Mouse (Mus musculus) cortical plate, adult 2 months (tissue): ENCODE measurements around the gene Amz2. TPM values are rescaled to one million over a fixed set of nuclear protein-coding genes. Genes with fewer than 3 reads are reported as not detected.
A peak's percentile ranks its signal among the peaks of the same experiment; 100 is the strongest.

Experiments used
- H3K27ac ChIP-seq: fragments of 200-500 bp; 2 replicates; pipeline ENCODE4 v1.5.1; 2012; ENCODE audit warnings: low read length, control low read depth, inconsistent platforms; ENCODE audit not compliant: insufficient read depth
- H3K4me1 ChIP-seq: fragments of 200-500 bp; 2 replicates; pipeline ENCODE4 v1.6.1; 2011; ENCODE audit warnings: low read length; ENCODE audit not compliant: control insufficient read depth, insufficient read depth
- H3K4me3 ChIP-seq: fragments of 200-500 bp; 2 replicates; pipeline ENCODE4 v1.5.1; 2011; ENCODE audit warnings: mild to moderate bottlenecking, low read length, control low read depth; ENCODE audit not compliant: insufficient read depth
- CTCF ChIP-seq: fragments of 200-500 bp; IDR thresholded peaks from 2 replicates; pipeline ENCODE4 v1.5.1; 2011; ENCODE audit warnings: mild to moderate bottlenecking, control low read depth, low read length; ENCODE audit not compliant: insufficient read depth; ENCODE audit errors: extremely low read depth
- POLR2A ChIP-seq: fragments of 200-500 bp; IDR thresholded peaks from 2 replicates; pipeline ENCODE4 v1.6.1; 2011; ENCODE audit warnings: mild to moderate bottlenecking, low read length, control low read depth; ENCODE audit not compliant: insufficient read depth; ENCODE audit errors: extremely low read depth
- polyA plus RNA-seq: library from polyadenylated mRNA; depleted of rRNA; stranded (reverse); fragments of >200 nt; gene quantifications from 2 replicates; pipeline ENCODE4 v1.2.3, GENCODE M21; 2012; rRNA removed

Amz2 gene
- 59.5 and 65.9 TPM in 2 replicates for polyA plus RNA-seq

DNA sequence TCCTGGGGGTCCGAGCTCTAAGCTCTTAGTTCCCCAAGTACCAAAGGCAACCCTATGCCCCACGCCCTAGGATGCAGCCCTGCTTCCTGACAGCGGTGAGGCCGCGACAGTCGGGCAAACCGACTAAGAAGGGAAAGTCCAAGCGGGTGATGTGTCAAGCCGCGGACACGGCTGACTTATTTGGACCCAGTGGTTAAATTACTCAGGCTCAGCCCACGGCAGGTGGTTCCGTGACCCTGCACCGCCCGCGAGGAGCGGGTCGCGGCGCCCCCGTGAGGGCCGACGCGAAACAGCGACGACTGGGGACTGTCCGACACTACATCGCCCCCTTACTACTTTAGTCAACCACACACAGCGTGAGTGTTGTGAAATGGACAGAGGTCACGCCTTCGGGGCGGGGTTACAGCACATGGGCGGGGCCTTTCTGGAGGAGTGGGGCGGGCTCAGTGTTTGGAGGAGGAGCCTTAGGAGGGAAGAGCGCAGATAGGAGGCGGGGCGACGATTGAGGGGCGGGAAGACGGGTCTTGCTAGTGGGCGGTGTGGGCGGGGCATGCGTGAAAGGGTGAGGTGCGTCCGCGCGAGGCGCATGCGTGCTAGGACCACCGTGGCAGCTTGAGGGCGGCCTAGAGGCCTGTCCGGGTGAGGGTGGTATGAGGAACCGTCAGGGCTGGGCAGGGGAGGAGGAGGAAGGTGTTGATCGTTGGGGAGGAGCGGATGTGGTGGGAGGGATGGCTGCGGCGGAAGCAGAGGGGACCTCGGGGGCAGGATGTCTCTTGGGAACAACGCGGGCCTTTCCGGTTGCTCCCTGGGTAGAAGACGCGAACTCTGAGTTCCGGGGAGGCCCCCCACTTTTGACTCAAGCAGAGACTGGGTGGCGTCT is at the start of gene Amz2:
Amz2 (plus strand) TSS at position 555 of the 880 bp plus-strand sequence.
- Histone ChIP-seq H3K4me3 (peak within 1 kb of the TSS; percentile 87), H3K27ac (peak within 1 kb of the TSS; percentile 26; the same call in 1 of the 2 replicates), H3K4me1 (peaks cover 2% of the 10 kb centered on the region)
- TF ChIP-seq POLR2A (peak; percentile 91), CTCF (peak; percentile 63)

DNA sequence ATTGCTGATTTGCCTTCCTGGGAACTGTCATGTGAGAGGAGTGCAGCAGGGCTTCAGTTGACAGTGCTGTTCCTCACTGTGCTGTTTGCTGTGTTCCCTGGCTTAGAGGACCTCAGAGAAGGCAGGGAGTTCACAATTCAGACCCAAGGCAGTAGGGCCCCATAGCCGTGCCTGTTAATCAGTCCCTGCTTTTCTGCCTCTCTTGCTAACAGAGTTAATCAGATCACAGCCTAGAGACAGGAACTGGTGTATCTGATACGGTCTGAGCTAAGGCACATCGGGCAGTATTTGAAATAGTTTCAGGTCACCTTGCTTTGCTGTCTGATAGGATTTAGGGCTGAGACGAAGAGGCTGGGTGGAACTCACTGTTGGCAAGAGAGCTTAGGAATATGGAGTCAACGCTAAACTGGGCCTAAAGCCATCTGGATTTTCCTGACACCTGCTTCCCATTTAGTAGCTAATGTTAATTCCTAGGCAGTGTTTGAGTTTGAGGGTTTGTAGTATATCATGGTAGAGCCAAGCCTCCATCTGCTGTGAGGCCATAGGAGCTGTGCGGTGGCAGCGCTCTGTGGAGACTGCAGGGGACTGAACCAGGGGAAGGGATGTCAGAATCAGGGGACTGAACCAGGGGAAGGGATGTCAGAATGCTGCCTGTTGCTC is 49.1 kb upstream of the Amz2 start:
- no peak overlapping the region for H3K27ac ChIP-seq
- H3K4me3 ChIP-seq = no peak overlapping the region
- TF ChIP-seq POLR2A = no peak
- TF ChIP-seq CTCF = no peak
- peaks cover 6% of the 10 kb centered on the region for H3K4me1 ChIP-seq

DNA sequence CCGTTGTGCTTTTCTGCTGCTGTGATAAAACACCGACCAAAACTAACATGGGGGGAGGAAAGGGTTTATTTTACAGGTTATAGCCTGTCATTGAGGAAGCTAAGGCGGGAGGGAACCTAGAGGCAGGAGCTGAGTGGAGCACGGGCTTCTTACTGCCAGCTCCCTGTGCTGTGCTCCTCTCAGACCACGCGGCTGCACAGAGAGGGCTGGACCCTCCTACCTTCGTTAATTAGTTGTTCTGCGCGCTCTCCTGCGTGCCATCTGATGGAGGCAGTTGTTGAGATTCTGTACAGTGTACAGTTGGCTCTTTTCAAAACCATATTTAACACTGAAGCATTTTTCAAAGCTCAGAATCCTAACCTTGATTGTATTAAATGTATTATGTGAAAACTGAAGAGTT is 48.3 kb upstream of the Amz2 start:
- peaks cover 6% of the 10 kb centered on the region for H3K4me1 ChIP-seq
- no peak overlapping the region for H3K27ac ChIP-seq
- TF ChIP-seq CTCF (no peak), POLR2A (no peak)
- H3K4me3 ChIP-seq = no peak overlapping the region

DNA sequence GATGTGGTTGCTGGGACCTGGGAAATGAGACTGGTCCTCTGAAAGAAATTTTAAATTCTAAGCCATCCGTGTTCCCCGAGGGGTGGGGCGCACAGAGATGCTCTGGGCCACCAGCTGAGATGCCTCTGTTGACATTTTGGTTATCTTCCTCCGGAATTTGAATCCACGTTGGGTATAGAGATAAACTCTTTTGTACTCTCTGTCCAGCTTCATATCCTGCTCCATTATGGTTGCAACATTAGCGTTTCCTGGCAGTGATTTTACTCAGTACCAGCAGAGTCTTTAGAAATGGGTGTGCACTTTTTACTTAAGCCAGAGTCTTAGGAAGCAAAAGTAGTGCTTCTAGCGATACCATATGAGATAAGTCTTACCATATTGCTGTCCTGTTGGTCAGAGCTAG is 47.7 kb upstream of the Amz2 start:
- H3K4me3 ChIP-seq = no peak overlapping the region
- no peak for TF ChIP-seq POLR2A
- TF ChIP-seq CTCF = no peak
- H3K27ac ChIP-seq = no peak overlapping the region
- peaks cover 6% of the 10 kb centered on the region for H3K4me1 ChIP-seq

DNA sequence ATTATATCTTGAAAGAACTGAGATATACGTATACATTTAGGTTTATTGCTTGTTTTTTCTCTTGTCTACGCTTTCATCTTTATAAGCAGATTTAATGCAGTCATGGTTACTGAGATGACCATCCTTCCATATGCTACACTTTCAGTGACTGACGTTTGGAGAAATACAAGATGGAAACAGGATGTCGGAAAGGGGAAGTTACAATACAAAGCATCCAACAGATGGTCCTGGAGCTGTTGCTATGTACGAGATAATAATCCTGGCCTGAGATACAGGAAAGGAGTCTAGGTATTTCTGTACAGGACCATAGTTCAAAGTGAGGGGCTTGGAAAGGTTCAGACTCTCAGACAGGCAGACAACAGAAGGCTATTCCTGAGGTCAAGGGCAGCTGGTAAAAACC is 45.1 kb upstream of the Amz2 start:
- H3K27ac ChIP-seq = no peak overlapping the region
- TF ChIP-seq POLR2A (no peak), CTCF (no peak)
- H3K4me1 ChIP-seq = peaks cover 8% of the 10 kb centered on the region
- H3K4me3 ChIP-seq = no peak overlapping the region

DNA sequence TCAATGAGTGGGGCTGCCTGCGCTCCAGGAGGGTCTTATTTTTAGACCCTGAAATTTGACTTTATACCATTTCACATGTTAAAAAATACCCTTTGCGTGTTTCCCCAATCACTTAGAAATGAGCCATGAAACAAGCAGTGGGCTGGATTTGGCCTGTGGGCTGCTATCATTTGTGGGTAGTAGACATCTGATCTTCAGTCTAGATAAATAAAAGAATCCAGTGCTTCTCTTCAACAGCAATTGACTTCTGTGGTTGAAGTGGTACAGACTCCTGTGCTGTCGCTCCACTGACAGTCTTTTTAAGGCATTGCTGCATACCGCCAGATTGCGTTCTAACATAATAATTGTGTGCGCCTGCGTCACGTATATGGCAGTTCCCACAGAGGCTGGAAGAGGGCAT is 40.5 kb upstream of the Amz2 start:
- Histone ChIP-seq H3K4me1 (peaks cover 3% of the 10 kb centered on the region; the same call in 1 of the 2 replicates), H3K4me3 (no peak overlapping the region), H3K27ac (no peak overlapping the region)
- TF ChIP-seq CTCF (no peak), POLR2A (no peak)

DNA sequence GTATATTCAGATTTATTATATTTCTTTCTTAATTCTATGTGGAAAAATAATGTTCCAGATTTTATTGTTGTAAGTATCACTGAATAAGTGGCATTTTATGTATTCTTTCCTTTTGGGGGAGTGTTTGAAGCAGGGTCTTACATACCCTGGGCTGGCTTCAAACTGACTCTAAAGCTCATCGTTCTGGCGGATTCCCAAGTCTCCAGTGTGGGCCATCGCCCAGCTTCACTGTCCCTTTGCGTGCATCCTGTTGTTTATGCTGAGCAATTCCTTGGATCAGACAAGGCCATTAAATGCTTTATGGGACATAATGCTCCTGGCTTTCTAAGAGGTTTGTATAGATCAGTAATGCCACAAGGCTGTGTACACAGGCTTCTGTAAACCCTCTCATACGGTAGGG is 36.7 kb upstream of the Amz2 start:
- H3K4me3 ChIP-seq = no peak overlapping the region
- TF ChIP-seq POLR2A (no peak), CTCF (no peak)
- no peak overlapping the region for H3K27ac ChIP-seq
- peaks cover 3% of the 10 kb centered on the region; the same call in 1 of the 2 replicates for H3K4me1 ChIP-seq

DNA sequence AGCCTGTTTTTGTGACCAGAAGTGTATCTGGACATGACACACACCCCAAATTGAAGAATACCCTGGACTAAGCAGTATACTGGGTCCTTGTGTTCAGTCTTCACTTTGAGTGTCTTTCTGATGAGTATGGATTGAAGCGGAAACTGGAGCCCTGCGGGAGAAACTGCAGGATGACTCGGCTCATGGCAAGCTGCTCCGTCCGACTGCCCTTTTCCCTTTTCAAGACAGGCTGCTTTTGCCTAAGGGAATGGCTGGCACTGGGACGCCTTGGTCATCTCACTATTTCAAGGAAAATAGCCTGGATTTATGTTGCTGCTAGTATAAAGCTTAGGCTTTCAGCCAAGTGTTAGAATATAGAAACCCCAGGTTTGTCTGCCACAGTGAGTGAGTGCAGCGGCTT is 34.5 kb upstream of the Amz2 start:
- Histone ChIP-seq H3K27ac (no peak overlapping the region), H3K4me3 (no peak overlapping the region), H3K4me1 (no peaks in the 10 kb centered on the region)
- no peak for TF ChIP-seq CTCF

DNA sequence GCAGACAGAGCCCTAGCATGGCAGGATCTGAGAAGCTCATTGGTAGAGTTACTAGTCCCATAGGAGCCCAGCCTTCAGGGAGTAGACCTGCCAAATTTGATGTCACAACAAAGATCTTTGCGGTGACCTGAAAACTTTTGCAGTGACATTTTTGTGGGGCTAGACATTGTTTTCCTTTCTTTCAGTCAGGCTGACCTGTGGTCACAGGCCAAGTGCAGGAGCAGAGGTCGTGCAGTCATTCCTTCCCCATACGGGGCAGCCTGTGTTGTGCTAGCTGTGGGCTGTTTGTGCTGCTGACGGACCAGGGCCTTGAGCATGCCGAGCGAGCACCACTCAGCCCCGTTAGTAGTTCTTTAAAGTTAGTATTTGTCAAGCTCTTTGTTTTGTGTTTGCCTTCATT is 34.0 kb upstream of the Amz2 start:
- H3K4me3 ChIP-seq = no peak overlapping the region
- H3K4me1 ChIP-seq = no peaks in the 10 kb centered on the region
- no peak for TF ChIP-seq POLR2A
- no peak for TF ChIP-seq CTCF
- no peak overlapping the region for H3K27ac ChIP-seq

DNA sequence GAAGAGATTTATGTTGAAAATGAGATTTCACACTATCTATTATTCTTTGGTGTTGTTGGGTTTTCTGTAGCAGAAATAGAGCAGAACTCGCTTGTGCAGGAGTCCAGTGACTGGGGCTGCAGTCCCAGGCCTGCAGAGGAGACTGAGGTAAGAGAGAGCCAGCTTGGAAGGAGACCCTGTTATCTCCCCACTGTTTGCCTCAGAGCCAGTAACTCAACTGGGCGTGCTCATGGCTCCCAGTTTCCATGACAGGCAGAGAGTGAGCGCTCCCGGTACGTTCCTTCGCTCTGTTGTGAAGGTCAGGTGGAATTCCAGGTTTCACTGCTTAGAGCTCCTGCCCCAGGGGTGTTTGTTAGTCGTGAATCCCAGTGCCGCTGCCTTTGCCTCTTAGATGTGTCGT is 33.1 kb upstream of the Amz2 start:
- no peak overlapping the region for H3K4me3 ChIP-seq
- TF ChIP-seq CTCF = no peak
- no peak for TF ChIP-seq POLR2A
- H3K4me1 ChIP-seq = no peaks in the 10 kb centered on the region

DNA sequence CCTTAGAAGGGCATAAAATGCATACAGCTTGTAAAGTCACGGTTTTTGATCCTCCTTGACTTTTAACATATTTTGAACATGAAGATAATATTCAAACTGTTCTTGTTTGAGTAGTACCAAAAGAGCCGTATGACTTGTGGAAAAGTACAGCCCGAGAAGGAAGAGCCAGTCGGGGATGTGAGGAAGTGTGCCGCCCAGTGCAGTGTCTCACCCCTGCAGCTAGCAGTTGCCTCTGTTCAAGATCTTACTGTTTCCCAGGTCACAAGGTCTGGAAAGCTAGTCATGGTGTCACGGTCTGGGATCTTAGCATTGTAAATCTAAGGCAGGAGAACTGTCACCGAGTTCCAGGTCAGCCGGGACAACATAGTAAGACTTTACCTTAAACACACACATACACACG is 31.0 kb upstream of the Amz2 start:
- H3K4me1 ChIP-seq = no peaks in the 10 kb centered on the region
- no peak for TF ChIP-seq CTCF
- no peak for TF ChIP-seq POLR2A
- H3K4me3 ChIP-seq = no peak overlapping the region
- H3K27ac ChIP-seq = no peak overlapping the region

More for the DNA sequence above, 33.1 kb upstream of the Amz2 start:
- no peak overlapping the region for H3K27ac ChIP-seq
